Mouse (Mus musculus) C2C12 (cell line): ENCODE data around the gene Arfgap3. TPM values are rescaled to one million over a fixed set of nuclear protein-coding genes. Genes with fewer than 3 reads are reported as not detected.

Experiments used
- H3K27me3 ChIP-seq: one replicate; pipeline ENCODE4 v1.6.1; 2011; ENCODE audit not compliant: control insufficient read depth, insufficient read depth, insufficient read length
- H3K36me3 ChIP-seq: one replicate; pipeline ENCODE4 v1.6.1; 2011; ENCODE audit not compliant: control insufficient read depth, insufficient read depth
- H3K4me3 ChIP-seq: one replicate; pipeline ENCODE4 v1.5.1; 2011; ENCODE audit warnings: mild to moderate bottlenecking, control low read depth; ENCODE audit not compliant: poor library complexity, insufficient read depth, severe bottlenecking
- H3K79me2 ChIP-seq: one replicate; pipeline ENCODE4 v1.6.1; 2011; ENCODE audit not compliant: control insufficient read depth, insufficient read depth
- H3K79me3 ChIP-seq: one replicate; pipeline ENCODE4 v1.6.1; 2011; ENCODE audit warnings: low read depth, control low read depth
- H3ac ChIP-seq: one replicate; pipeline ENCODE3; 2011; ENCODE audit warnings: low read depth; ENCODE audit not compliant: control insufficient read depth, insufficient read length
- CEBPB ChIP-seq: IDR thresholded peaks from one replicate; pipeline ENCODE4 v1.6.1; 2011; ENCODE audit warnings: low read depth, mild to moderate bottlenecking, control low read depth, moderate library complexity
- CTCF ChIP-seq: IDR thresholded peaks from one replicate; pipeline ENCODE4 v1.5.1; 2011; ENCODE audit not compliant: control insufficient read depth, insufficient read depth, insufficient read length
- FOSL1 ChIP-seq: IDR thresholded peaks from one replicate; pipeline ENCODE4 v1.8.0; 2011; ENCODE audit warnings: mild to moderate bottlenecking, low read length; ENCODE audit not compliant: poor library complexity, insufficient read depth, severe bottlenecking
- MAX ChIP-seq: IDR thresholded peaks from one replicate; pipeline ENCODE4 v1.6.1; 2011; ENCODE audit warnings: mild to moderate bottlenecking, control low read depth
- MYOD1 ChIP-seq: IDR thresholded peaks from one replicate; pipeline ENCODE4 v1.6.1; 2011; ENCODE audit warnings: low read depth; ENCODE audit not compliant: control insufficient read depth, insufficient read length
- MYOG ChIP-seq: IDR thresholded peaks from one replicate; pipeline ENCODE4 v1.6.1; 2011; ENCODE audit not compliant: control insufficient read depth, insufficient read length; ENCODE audit errors: extremely low read depth
- USF1 ChIP-seq: IDR thresholded peaks from one replicate; pipeline ENCODE4 v1.6.1; 2011; ENCODE audit warnings: low read depth, mild to moderate bottlenecking, control low read depth, moderate library complexity
- polyA plus RNA-seq: library from polyadenylated mRNA; unstranded; fragments of >200 nt; fragmentation: generic; extraction: Trizol; gene quantifications from one replicate; pipeline ENCODE4 v1.2.1, GENCODE M21; 2012; ENCODE audit warnings: missing spikeins

Gene Arfgap3
- polyA plus RNA-seq, 1 experiment, result 39.6 TPM

GRCm38 (mm10) chr15:83296771-83297311 lies 53.2 kb downstream of the Arfgap3 start:
- no peaks in the 10 kb centered on the region for H3K79me3 ChIP-seq

DNA sequence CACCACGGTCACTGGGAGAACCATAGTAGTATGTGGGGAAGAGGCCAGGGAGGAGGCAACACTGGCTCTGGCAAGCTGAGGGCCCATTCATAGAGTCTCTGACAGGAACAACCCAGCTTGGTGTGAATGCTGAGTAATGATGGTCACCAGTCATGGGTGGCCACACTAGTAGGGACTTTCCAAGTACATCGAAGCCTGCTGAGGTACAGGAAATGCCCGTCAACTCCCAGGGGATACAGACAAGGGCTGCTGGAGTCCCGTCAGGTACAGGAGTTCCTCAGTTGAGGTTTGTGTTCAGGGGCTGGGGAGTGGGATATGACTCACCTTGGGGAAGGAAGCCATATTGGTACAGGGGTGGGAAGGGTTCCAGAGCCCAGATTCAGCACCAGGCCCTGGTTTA lies 54.0 kb downstream of the Arfgap3 start:
- no peaks in the 10 kb centered on the region for H3K79me3 ChIP-seq
- no peak for TF ChIP-seq CTCF
- TF ChIP-seq CEBPB, result no peak
- TF ChIP-seq MYOG, result no peak
- no peak for TF ChIP-seq FOSL1
- TF ChIP-seq MYOD1, result no peak
- TF ChIP-seq MAX, result no peak
- no peak for TF ChIP-seq USF1
- no peaks in the 10 kb centered on the region for H3K27me3 ChIP-seq
- H3ac ChIP-seq, result no peak overlapping the region
- H3K4me3 ChIP-seq, result no peak overlapping the region
- peaks cover 15% of the 10 kb centered on the region for H3K36me3 ChIP-seq
- no peaks in the 10 kb centered on the region for H3K79me2 ChIP-seq

More at GRCm38 (mm10) chr15:83296771-83297311, 53.2 kb downstream of the Arfgap3 start:
- no peak overlapping the region for H3K4me3 ChIP-seq
- TF ChIP-seq MAX (no peak), MYOD1 (no peak), USF1 (no peak), MYOG (no peak), FOSL1 (no peak), CTCF (no peak), CEBPB (no peak)
- H3K36me3 ChIP-seq, result peaks cover 15% of the 10 kb centered on the region
- H3ac ChIP-seq, result no peak overlapping the region
- H3K79me2 ChIP-seq, result no peaks in the 10 kb centered on the region
- H3K27me3 ChIP-seq, result no peaks in the 10 kb centered on the region

DNA sequence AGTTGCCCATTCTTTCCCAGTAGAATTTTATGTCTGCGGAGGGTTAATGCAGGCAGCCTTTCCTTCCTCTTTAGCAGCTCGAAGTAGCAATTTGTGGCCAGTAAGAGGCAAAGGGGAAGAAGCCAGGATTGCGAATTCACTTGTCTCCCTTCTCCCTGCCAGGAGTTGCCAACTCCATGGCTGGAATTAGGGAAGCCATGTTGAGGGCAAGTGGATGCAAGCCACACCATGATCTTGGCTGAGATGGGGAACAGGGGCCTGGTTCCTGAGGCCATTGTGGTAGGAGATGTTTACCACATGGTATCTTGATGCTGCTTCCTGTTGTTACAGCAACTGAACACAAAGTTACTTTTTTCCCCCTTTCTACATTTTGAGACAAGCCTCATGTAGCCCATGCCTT lies 55.1 kb downstream of the Arfgap3 start:
- Histone ChIP-seq H3K79me3 (no peaks in the 10 kb centered on the region), H3K27me3 (no peaks in the 10 kb centered on the region), H3K79me2 (no peaks in the 10 kb centered on the region), H3K36me3 (peaks cover 6% of the 10 kb centered on the region), H3K4me3 (no peak overlapping the region), H3ac (no peak overlapping the region)
- no peak for TF ChIP-seq MYOD1
- TF ChIP-seq FOSL1, result no peak
- no peak for TF ChIP-seq MAX
- no peak for TF ChIP-seq USF1
- TF ChIP-seq CTCF, result no peak
- TF ChIP-seq MYOG, result no peak
- no peak for TF ChIP-seq CEBPB

DNA sequence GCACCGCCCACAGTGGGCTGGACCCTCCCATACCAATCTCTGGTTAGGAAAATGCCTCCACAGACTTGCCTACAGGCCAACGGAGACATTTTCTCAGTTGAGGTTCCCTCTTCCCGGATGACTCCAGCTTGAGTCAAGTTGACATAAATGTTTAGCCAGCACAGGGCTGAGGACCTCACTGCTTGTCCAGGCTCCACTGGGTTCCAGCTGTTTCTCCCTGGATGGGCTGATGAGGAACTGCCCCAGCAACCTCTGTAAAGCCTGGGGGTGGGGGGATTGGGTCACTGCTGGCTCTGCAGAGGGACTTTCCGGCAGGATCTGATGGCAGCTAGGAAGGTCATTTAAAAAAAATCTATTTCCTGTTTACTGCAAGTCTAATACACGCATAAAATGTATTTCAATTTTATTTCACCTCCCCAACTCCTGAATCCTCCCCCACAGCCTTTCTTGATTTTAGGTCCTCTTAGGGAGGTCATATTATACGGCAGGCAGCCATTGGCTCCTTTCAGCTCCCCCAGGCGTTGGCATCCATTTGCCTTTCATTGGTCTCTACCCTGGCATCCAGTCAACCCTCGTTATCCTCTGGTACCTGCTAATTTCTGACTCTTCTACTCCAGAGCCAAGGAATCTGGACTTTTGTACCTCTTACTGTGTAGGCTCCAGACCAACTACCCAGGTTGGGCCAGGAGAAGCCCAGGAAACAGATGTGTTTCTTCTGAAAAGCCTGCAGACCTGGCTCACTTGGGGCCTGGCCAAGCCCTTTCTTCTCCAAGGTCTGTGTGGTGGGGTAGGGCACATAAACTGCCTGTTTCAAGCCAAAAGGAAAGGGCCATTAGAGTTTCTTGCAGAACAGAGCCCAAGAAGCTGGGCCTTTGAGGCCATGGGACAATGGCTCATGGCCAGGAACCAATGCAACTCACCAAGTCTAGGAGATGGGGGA lies 56.1 kb downstream of the Arfgap3 start:
- Histone ChIP-seq H3ac (no peak overlapping the region), H3K4me3 (no peak overlapping the region), H3K79me2 (no peaks in the 10 kb centered on the region), H3K27me3 (no peaks in the 10 kb centered on the region), H3K79me3 (no peaks in the 10 kb centered on the region), H3K36me3 (no peaks in the 10 kb centered on the region)
- TF ChIP-seq MYOG (no peak), MAX (no peak), CEBPB (no peak), MYOD1 (no peak), FOSL1 (no peak), USF1 (no peak)

GRCm38 (mm10) chr15:83293144-83293543 lies 56.9 kb downstream of the Arfgap3 start:
- Histone ChIP-seq H3K79me3 (no peaks in the 10 kb centered on the region), H3K27me3 (no peaks in the 10 kb centered on the region), H3K79me2 (no peaks in the 10 kb centered on the region), H3K4me3 (no peak overlapping the region), H3ac (peak overlapping the region; percentile 41), H3K36me3 (no peaks in the 10 kb centered on the region)
- TF ChIP-seq MYOG (no peak), MYOD1 (peak; percentile 59), USF1 (peak; percentile 82)
